Mouse (Mus musculus): ENCODE data around the gene Tmem115. TPM values are rescaled to one million over a fixed set of nuclear protein-coding genes. Genes with fewer than 3 reads are reported as not detected.
A peak's percentile ranks its signal among the peaks of the same experiment; 100 is the strongest.

Gene Tmem115
- 45.9 and 46.6 TPM in 2 replicates for polyA plus RNA-seq (2014; fragmentation: Nextera tagmentation; extraction: Ambion mirVana)

DNA sequence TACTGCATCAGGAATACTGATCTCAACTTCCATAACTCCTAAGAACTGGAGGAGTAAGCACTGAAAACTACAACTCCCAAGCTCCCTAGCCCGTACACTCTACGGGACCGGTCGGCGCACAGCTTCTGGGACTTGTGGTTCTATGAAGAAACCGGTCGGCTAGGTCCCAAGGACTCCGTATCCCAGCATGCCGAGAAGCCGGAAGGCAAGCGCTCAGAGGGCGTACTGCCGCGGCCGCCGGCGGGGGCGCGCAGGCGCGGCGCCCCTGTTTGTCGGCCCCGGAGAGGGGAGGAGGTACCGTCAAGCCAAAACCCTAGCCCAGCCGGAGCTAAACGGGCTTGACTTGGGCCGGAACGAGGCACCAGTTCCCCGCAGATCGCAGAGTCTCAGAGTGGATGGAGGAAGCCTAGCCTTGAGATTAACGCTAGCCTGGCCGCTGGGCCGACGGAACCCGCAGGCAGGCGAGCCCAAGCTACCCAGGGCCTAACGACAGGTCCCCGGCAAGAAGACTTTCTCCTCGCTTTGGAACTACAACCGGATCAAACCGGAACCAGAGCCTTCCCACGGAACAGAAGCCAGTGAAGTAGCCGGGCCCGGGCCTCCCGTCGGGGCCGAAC is at the start of gene Tmem115:
TSS of gene Tmem115 (plus strand) at position 155 of the 617 bp plus-strand sequence.
- H3K27me3 ChIP-seq (ENCODE audit: control insufficient read depth, insufficient read depth, low read length), result no peaks in the 10 kb centered on the region
- WGBS, result under 1% methylated on average over 47 of the region's 48 CpGs
- peak; percentile 97 for ATAC-seq (ENCODE audit: insufficient number of reproducible peaks, insufficient read depth, low FRiP score, low read depth)
- H3K4me2 ChIP-seq (replicated peaks; ENCODE audit: low read depth, low read length), result peak within 1 kb of the TSS; percentile 91
- H3K27ac ChIP-seq (ENCODE audit: low read length), result peak within 1 kb of the TSS; percentile 77
- H3K9ac ChIP-seq (replicated peaks; ENCODE audit: low read depth, low read length), result peak within 1 kb of the TSS; percentile 85
- H3K4me3 ChIP-seq (ENCODE audit: low read depth, low read length), result peak within 1 kb of the TSS; percentile 83
- peaks cover 14% of the 10 kb centered on the region for H3K36me3 ChIP-seq (ENCODE audit: control insufficient read depth, insufficient read depth, low read length)
- no peaks in the 10 kb centered on the region for H3K9me3 ChIP-seq (ENCODE audit: control insufficient read depth, low read depth, low read length)
- H3K4me1 ChIP-seq (ENCODE audit: control insufficient read depth, insufficient read depth, low read length), result peaks cover 19% of the 10 kb centered on the region

DNA sequence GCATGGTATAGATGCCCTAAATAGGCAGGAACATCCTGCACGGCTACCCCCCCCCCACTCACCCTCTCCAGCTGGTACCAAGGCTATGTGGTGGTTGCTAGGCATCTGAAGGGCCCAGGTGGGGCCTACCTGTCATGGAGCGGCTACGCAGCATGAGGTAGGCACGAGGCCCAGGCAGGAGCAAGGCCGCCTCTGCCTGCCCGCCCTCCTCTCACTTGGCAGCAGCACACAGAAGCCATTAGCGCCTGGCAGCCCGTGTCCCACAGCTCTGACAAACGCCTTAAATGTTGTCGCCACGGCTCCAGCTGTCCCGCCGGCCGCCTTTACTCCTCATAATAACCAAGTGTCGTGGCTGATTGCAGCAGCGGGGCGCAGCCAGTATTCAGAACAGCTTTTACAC is 49.4 kb upstream of the Tmem115 start:
- H3K9ac ChIP-seq (replicated peaks; ENCODE audit: low read depth, low read length), result no peak overlapping the region
- H3K27me3 ChIP-seq (ENCODE audit: control insufficient read depth, insufficient read depth, low read length), result no peaks in the 10 kb centered on the region
- no peak overlapping the region for H3K27ac ChIP-seq (ENCODE audit: low read length)
- H3K4me3 ChIP-seq (ENCODE audit: low read depth, low read length), result no peak overlapping the region
- ATAC-seq (ENCODE audit: insufficient number of reproducible peaks, insufficient read depth, low FRiP score, low read depth), result no peak
- WGBS, result 65% methylated on average over 17 of the region's 17 CpGs
- H3K9me3 ChIP-seq (ENCODE audit: control insufficient read depth, low read depth, low read length), result no peaks in the 10 kb centered on the region
- H3K4me1 ChIP-seq (ENCODE audit: control insufficient read depth, insufficient read depth, low read length), result no peaks in the 10 kb centered on the region
- H3K4me2 ChIP-seq (replicated peaks; ENCODE audit: low read depth, low read length), result no peak overlapping the region
- no peaks in the 10 kb centered on the region for H3K36me3 ChIP-seq (ENCODE audit: control insufficient read depth, insufficient read depth, low read length)

DNA sequence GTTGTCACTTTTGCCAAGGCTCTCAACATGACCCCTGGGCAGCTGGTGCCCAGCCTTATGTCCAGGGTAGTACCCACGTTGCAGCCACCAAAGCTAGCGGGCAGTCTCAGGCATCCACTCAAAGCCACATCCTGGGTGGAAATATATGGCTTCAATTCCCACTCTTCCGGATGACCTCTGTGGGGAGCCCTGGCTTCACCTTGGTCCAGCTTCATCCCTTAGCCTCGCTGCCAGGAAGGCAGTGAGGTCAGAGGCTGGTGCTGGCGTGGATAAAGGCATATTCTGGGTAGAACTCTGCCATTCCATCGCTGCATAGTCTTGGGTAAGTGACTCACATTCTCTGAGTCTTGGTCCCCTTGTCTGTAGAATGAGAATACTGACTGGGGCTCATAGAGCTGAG is 49.0 kb upstream of the Tmem115 start:
- Histone ChIP-seq H3K36me3 (ENCODE audit: control insufficient read depth, insufficient read depth, low read length) (no peaks in the 10 kb centered on the region), H3K9me3 (ENCODE audit: control insufficient read depth, low read depth, low read length) (no peaks in the 10 kb centered on the region), H3K4me2 (replicated peaks; ENCODE audit: low read depth, low read length) (no peak overlapping the region), H3K4me1 (ENCODE audit: control insufficient read depth, insufficient read depth, low read length) (no peaks in the 10 kb centered on the region), H3K27me3 (ENCODE audit: control insufficient read depth, insufficient read depth, low read length) (no peaks in the 10 kb centered on the region), H3K27ac (ENCODE audit: low read length) (no peak overlapping the region), H3K4me3 (ENCODE audit: low read depth, low read length) (no peak overlapping the region), H3K9ac (replicated peaks; ENCODE audit: low read depth, low read length) (no peak overlapping the region)
- 85% methylated on average over 6 of the region's 6 CpGs for WGBS
- no peak for ATAC-seq (ENCODE audit: insufficient number of reproducible peaks, insufficient read depth, low FRiP score, low read depth)

DNA sequence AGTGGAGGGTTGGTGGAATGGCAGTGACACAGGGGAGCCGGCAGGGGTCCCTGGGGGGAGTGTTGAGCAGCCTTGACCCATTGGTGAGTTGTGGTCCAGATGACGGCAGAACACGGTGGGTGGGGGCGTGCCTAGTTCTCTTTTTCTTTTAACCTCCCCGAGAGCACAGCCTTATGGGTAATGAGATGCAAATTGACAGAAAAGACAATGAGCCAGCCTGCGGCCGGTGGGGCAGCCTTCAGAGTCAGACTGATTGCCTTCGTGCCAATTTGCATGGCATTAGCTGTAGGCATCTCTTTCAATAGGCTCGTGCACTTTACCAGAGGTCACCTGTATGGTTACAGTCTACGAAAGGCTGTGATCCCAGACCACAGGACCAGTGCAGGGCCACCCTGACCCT is 47.7 kb upstream of the Tmem115 start:
- Histone ChIP-seq H3K9me3 (ENCODE audit: control insufficient read depth, low read depth, low read length) (no peaks in the 10 kb centered on the region), H3K4me3 (ENCODE audit: low read depth, low read length) (no peak overlapping the region), H3K4me1 (ENCODE audit: control insufficient read depth, insufficient read depth, low read length) (no peaks in the 10 kb centered on the region), H3K27ac (ENCODE audit: low read length) (no peak overlapping the region), H3K27me3 (ENCODE audit: control insufficient read depth, insufficient read depth, low read length) (no peaks in the 10 kb centered on the region), H3K36me3 (ENCODE audit: control insufficient read depth, insufficient read depth, low read length) (no peaks in the 10 kb centered on the region), H3K9ac (replicated peaks; ENCODE audit: low read depth, low read length) (no peak overlapping the region), H3K4me2 (replicated peaks; ENCODE audit: low read depth, low read length) (no peak overlapping the region)
- 68% methylated on average over 10 of the region's 10 CpGs for WGBS
- no peak for ATAC-seq (ENCODE audit: insufficient number of reproducible peaks, insufficient read depth, low FRiP score, low read depth)

DNA sequence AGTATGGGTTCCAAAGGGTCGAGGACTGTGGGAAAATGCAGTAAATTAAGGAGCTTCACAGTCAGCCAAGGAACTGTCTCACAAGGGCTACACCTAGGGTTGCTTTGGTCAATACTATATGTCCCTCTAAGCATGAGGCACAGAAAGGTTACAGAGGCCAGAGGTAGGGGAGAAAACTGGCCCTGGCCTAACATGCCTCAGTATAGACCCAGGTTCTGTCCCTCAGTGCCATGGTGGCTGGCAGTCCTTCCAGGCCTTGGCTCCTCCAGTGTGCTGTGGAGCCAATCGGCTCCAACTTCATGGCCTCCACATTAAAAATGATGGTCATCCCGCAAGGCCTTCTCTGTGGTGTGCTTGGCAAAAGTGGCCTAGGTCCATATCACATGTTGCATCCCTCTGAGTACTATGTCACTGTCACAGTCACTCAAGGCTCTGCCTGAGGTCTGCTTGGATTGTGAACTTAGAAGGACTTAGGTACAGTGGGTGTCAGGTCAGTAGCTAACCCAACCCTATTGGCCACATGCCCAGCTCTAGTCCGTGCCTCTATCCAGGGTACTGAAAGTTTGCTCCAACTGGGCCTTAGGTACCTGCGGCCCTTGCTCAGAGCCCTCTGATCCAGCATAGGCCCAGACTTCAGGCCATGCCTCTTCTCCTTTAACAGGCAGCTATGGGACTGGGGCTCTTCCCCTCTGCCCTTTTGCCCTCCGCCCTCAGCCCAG is 47.1 kb upstream of the Tmem115 start:
- Histone ChIP-seq H3K4me2 (replicated peaks; ENCODE audit: low read depth, low read length) (no peak overlapping the region), H3K9ac (replicated peaks; ENCODE audit: low read depth, low read length) (no peak overlapping the region), H3K4me1 (ENCODE audit: control insufficient read depth, insufficient read depth, low read length) (no peaks in the 10 kb centered on the region), H3K9me3 (ENCODE audit: control insufficient read depth, low read depth, low read length) (no peaks in the 10 kb centered on the region), H3K36me3 (ENCODE audit: control insufficient read depth, insufficient read depth, low read length) (no peaks in the 10 kb centered on the region), H3K27me3 (ENCODE audit: control insufficient read depth, insufficient read depth, low read length) (no peaks in the 10 kb centered on the region), H3K4me3 (ENCODE audit: low read depth, low read length) (no peak overlapping the region), H3K27ac (ENCODE audit: low read length) (no peak overlapping the region)
- 58% methylated on average over 6 of the region's 6 CpGs for WGBS
- ATAC-seq (ENCODE audit: insufficient number of reproducible peaks, insufficient read depth, low FRiP score, low read depth), result no peak

DNA sequence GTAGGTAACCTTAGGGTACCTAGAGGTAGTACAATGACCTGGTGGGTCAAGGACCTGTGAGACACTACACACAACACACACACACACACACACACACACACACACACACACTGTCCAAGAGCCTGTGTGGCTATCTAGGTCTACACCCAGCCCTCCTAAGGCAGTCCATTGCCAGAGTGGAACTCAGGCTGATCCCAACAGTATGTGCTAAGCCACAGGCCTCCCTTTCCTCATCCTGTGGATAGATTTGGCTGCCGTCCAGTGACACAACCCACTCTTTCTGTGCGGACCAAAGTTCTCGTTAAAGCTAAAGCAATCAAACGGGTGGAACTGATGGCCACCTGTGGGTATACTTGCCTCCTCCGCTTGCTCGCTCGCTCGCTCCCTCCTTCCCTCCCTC is 43.6 kb upstream of the Tmem115 start:
- ATAC-seq (ENCODE audit: insufficient number of reproducible peaks, insufficient read depth, low FRiP score, low read depth), result no peak
- no peaks in the 10 kb centered on the region for H3K27me3 ChIP-seq (ENCODE audit: control insufficient read depth, insufficient read depth, low read length)
- H3K36me3 ChIP-seq (ENCODE audit: control insufficient read depth, insufficient read depth, low read length), result no peaks in the 10 kb centered on the region
- H3K27ac ChIP-seq (ENCODE audit: low read length), result no peak overlapping the region
- no peak overlapping the region for H3K4me3 ChIP-seq (ENCODE audit: low read depth, low read length)
- no peaks in the 10 kb centered on the region for H3K4me1 ChIP-seq (ENCODE audit: control insufficient read depth, insufficient read depth, low read length)
- no peak overlapping the region for H3K9ac ChIP-seq (replicated peaks; ENCODE audit: low read depth, low read length)
- no peaks in the 10 kb centered on the region for H3K9me3 ChIP-seq (ENCODE audit: control insufficient read depth, low read depth, low read length)
- H3K4me2 ChIP-seq (replicated peaks; ENCODE audit: low read depth, low read length), result no peak overlapping the region
- 65% methylated on average over 8 of the region's 8 CpGs for WGBS

DNA sequence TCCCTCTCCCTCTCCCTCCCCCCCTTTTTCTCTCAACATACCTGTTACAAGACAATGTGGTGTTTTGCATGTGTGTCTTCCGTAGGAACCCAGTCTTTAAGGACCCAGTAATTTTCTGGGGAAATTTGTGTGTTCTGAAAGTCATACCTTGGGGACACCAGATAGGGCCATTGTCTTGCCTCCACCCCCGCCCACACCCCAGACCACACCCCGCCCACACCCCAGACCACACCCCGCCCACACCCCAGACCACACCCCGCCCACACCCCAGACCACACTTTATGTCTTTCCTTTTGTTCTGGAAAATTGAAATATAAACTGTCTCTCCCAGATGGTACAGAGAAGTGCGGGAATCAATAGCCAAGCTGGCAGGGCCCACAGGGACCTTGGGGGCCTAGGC is 43.1 kb upstream of the Tmem115 start:
- no peaks in the 10 kb centered on the region for H3K4me1 ChIP-seq (ENCODE audit: control insufficient read depth, insufficient read depth, low read length)
- no peaks in the 10 kb centered on the region for H3K36me3 ChIP-seq (ENCODE audit: control insufficient read depth, insufficient read depth, low read length)
- H3K4me3 ChIP-seq (ENCODE audit: low read depth, low read length), result no peak overlapping the region
- 47% methylated on average over 6 of the region's 6 CpGs for WGBS
- no peak overlapping the region for H3K9ac ChIP-seq (replicated peaks; ENCODE audit: low read depth, low read length)
- H3K4me2 ChIP-seq (replicated peaks; ENCODE audit: low read depth, low read length), result no peak overlapping the region
- H3K9me3 ChIP-seq (ENCODE audit: control insufficient read depth, low read depth, low read length), result no peaks in the 10 kb centered on the region
- no peaks in the 10 kb centered on the region for H3K27me3 ChIP-seq (ENCODE audit: control insufficient read depth, insufficient read depth, low read length)
- no peak for ATAC-seq (ENCODE audit: insufficient number of reproducible peaks, insufficient read depth, low FRiP score, low read depth)
- no peak overlapping the region for H3K27ac ChIP-seq (ENCODE audit: low read length)

DNA sequence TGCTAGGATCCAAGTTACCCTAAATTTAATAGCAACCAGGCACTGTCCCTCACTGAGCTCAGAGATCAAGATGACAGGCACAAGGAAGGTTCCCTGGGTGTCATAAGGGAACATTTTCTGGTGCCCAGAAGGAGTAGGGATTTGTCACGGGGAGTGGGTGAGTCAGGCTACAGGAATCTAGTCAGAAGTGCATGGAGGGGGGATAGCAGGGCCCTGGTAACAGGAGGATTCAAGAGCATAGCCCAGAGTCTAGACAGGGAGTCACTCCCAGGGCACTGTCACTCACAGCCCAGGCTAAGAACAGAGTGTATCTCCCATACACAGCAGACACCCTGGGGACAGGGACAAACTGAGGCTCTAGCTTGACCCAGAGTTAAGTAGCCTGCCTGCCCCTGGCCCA is 40.2 kb upstream of the Tmem115 start:
- Histone ChIP-seq H3K9me3 (ENCODE audit: control insufficient read depth, low read depth, low read length) (no peaks in the 10 kb centered on the region), H3K27me3 (ENCODE audit: control insufficient read depth, insufficient read depth, low read length) (no peaks in the 10 kb centered on the region), H3K9ac (replicated peaks; ENCODE audit: low read depth, low read length) (no peak overlapping the region), H3K27ac (ENCODE audit: low read length) (no peak overlapping the region), H3K4me1 (ENCODE audit: control insufficient read depth, insufficient read depth, low read length) (no peaks in the 10 kb centered on the region), H3K36me3 (ENCODE audit: control insufficient read depth, insufficient read depth, low read length) (no peaks in the 10 kb centered on the region), H3K4me3 (ENCODE audit: low read depth, low read length) (no peak overlapping the region), H3K4me2 (replicated peaks; ENCODE audit: low read depth, low read length) (no peak overlapping the region)
- WGBS, result 47% methylated on average over 1 of the region's 1 CpGs
- ATAC-seq (ENCODE audit: insufficient number of reproducible peaks, insufficient read depth, low FRiP score, low read depth), result no peak
